Mouse (Mus musculus): Measurements from ENCODE around the gene Chid1. TPM values are rescaled to one million over a fixed set of nuclear protein-coding genes. Genes with fewer than 3 reads are reported as not detected.
A peak's percentile ranks its signal among the peaks of the same experiment; 100 is the strongest.

Chid1 gene
- polyA plus RNA-seq, 1 experiment from 2014 or later: 33.3 TPM

DNA sequence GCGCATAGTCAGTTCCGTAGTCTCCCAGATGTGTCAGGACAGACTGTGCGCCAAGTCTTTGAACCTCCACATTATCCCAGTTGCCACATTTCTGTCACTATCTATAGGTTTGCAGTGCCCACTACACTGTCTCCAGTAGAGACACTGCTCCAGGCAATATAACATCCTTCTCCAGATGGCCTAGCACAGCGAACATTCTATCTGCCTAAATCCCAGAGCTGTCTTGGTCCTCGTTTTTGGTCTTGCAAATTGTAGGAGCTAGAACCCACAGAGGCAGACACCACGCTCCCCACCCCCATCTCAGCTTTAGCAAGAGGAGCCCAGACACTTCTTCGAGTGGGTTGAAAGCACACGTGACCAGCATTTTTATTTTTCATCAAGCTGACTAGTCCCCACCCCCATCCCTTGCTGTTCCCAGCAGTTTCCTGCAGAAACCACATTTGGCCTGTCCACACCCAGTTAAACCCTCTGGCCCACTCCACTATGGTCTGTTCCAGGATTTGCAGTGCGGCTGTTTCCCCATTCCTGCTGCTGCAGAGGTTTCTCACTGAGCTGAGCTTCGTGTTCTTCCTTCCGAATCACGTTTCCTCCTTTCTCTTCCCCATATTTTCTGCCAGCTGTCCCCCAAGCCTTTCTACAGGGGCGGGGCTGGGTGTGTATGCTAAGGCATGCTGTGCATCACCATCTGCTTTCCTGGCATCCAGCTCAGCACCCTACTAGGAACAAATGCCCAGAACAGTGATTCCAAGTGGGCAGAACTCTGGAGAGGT lies 840 bp upstream of the Chid1 start:
- peak overlapping the region in 1 of 2 experiments; percentile 60; a peak in 1 of 4 replicates for H3K27ac ChIP-seq (replicated peaks in 1 of 2; ENCODE audit: control insufficient read depth in 1 of 2, insufficient read depth in 1 of 2, low read depth in 2 of 2, low read length in 2 of 2)

GRCm38 (mm10) chr7:141538852-141539555 lies 653 bp downstream of the Chid1 start:
- H3K36me3 ChIP-seq (ENCODE audit: control insufficient read depth, insufficient read depth, low read length): no peaks in the 10 kb centered on the region
- peaks cover 7 to 19% of the 10 kb centered on the region in 2 experiments for H3K4me1 ChIP-seq (ENCODE audit: control insufficient read depth in 2 of 2, insufficient read depth in 2 of 2, low read length in 2 of 2)
- no peaks in the 10 kb centered on the region for H3K27me3 ChIP-seq (ENCODE audit: control insufficient read depth, insufficient read depth, low read length)
- no peaks in the 10 kb centered on the region for H3K9me3 ChIP-seq (ENCODE audit: control insufficient read depth, low read length)
- H3K4me3 ChIP-seq (ENCODE audit: control insufficient read depth in 1 of 2, insufficient read depth in 1 of 2, low read depth in 1 of 2, low read length in 2 of 2): peak overlapping the region; percentile 59 to 75
- peak overlapping the region; percentile 61 to 79 for H3K27ac ChIP-seq (replicated peaks in 1 of 2; ENCODE audit: control insufficient read depth in 1 of 2, insufficient read depth in 1 of 2, low read depth in 2 of 2, low read length in 2 of 2)
- peak overlapping the region; percentile 91 for H3K4me2 ChIP-seq (ENCODE audit: low read length)
- no peak for ATAC-seq (ENCODE audit: insufficient number of reproducible peaks, insufficient read depth, low FRiP score, low read depth)
- peak overlapping the region; percentile 89 for H3K9ac ChIP-seq (ENCODE audit: low read length)
- 11% methylated on average over 18 of the region's 18 CpGs for WGBS

More for the DNA sequence above, 840 bp upstream of the Chid1 start:
- peak overlapping the region; percentile 59 to 75 for H3K4me3 ChIP-seq (ENCODE audit: control insufficient read depth in 1 of 2, insufficient read depth in 1 of 2, low read depth in 1 of 2, low read length in 2 of 2)
- H3K9me3 ChIP-seq (ENCODE audit: control insufficient read depth, low read length): no peaks in the 10 kb centered on the region
- H3K36me3 ChIP-seq (ENCODE audit: control insufficient read depth, insufficient read depth, low read length): no peaks in the 10 kb centered on the region
- ATAC-seq (ENCODE audit: insufficient number of reproducible peaks, insufficient read depth, low FRiP score, low read depth): peak; percentile 4; the same call in 1 of the 2 replicates
- peaks cover 7 to 19% of the 10 kb centered on the region in 2 experiments for H3K4me1 ChIP-seq (ENCODE audit: control insufficient read depth in 2 of 2, insufficient read depth in 2 of 2, low read length in 2 of 2)
- WGBS: 57% methylated on average over 13 of the region's 13 CpGs
- H3K9ac ChIP-seq (ENCODE audit: low read length): peak overlapping the region; percentile 72
- H3K4me2 ChIP-seq (ENCODE audit: low read length): peak overlapping the region; percentile 91
- no peaks in the 10 kb centered on the region for H3K27me3 ChIP-seq (ENCODE audit: control insufficient read depth, insufficient read depth, low read length)

DNA sequence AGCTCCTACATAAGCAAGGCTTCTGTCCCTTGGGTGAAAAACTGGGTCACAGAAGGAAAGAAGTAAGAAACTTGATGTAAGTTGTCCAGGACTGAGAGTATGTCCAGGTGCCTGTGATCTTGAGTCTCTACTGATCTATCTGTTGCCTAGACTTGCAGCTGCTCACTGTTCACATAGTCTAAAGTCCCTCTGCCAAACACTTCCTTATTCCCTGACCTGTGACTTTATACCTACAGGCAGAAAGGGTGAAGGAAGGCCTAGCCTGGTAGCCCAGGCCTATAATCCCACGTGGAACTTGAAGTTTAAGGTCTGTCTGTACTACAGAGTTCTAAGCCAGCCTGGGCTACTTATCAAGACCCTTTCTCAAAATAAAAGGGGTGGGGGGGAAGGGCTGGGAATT lies 4.1 kb downstream of the Chid1 start:
- Histone ChIP-seq H3K4me3 (ENCODE audit: control insufficient read depth in 1 of 2, insufficient read depth in 1 of 2, low read depth in 1 of 2, low read length in 2 of 2) (no peak overlapping the region), H3K4me1 (ENCODE audit: control insufficient read depth in 2 of 2, insufficient read depth in 2 of 2, low read length in 2 of 2) (peaks cover 7 to 15% of the 10 kb centered on the region in 2 experiments), H3K4me2 (ENCODE audit: low read length) (no peak overlapping the region), H3K36me3 (ENCODE audit: control insufficient read depth, insufficient read depth, low read length) (peaks cover 9% of the 10 kb centered on the region; the same call in 1 of the 2 replicates), H3K9ac (ENCODE audit: low read length) (no peak overlapping the region), H3K27me3 (ENCODE audit: control insufficient read depth, insufficient read depth, low read length) (no peaks in the 10 kb centered on the region), H3K9me3 (ENCODE audit: control insufficient read depth, low read length) (no peaks in the 10 kb centered on the region), H3K27ac (replicated peaks in 1 of 2; ENCODE audit: control insufficient read depth in 1 of 2, insufficient read depth in 1 of 2, low read depth in 2 of 2, low read length in 2 of 2) (no peak overlapping the region)
- ATAC-seq (ENCODE audit: insufficient number of reproducible peaks, insufficient read depth, low FRiP score, low read depth): no peak
- 86% methylated on average over 1 of the region's 1 CpGs for WGBS

GRCm38 (mm10) chr7:141525580-141525925 lies 14.1 kb downstream of the Chid1 start:
- H3K36me3 ChIP-seq (ENCODE audit: control insufficient read depth, insufficient read depth, low read length): peaks cover 47% of the 10 kb centered on the region
- no peak for ATAC-seq (ENCODE audit: insufficient number of reproducible peaks, insufficient read depth, low FRiP score, low read depth)
- WGBS: 76% methylated on average over 4 of the region's 4 CpGs

DNA sequence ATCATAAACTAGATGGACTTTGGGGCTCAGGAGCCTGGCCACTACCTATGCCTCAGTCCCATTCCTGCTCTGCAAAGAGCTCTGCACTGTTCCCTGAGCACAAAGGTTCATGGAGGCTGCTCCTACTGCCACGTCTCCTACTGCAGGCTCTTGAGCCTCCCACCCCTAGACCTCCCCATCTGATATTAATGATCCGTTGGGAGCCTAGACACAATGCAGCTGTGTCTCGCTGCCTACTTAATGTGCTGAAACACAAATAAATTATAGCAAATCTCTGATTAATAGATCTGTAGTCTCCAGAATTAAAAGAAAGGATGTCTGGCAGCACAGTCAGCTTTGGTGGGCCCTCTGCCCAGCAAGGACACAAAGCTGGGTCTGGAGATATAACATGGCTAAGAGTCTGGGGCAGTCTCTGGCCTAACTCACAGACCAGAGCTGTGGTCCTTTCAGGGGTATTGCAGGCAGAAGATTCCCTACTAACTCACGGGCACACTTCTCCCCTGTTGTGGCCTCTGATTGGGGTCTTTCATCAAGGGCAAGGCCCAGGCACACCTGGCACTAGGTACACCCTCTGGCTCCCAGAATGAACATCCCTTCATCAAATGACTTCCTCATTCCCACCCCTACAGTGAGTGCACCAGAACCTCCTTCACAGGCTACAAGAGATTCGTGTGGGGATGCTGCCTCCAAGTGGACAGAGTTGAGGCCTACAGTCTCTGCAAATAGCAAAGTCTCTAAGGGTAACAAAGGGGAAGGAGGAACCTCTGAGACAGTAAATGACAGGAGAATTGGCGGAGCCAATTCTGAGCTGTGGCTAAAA lies 14.7 kb downstream of the Chid1 start:
- Histone ChIP-seq H3K9ac (ENCODE audit: low read length) (no peak overlapping the region), H3K9me3 (ENCODE audit: control insufficient read depth, low read length) (no peaks in the 10 kb centered on the region), H3K27ac (replicated peaks in 1 of 2; ENCODE audit: control insufficient read depth in 1 of 2, insufficient read depth in 1 of 2, low read depth in 2 of 2, low read length in 2 of 2) (no peak overlapping the region), H3K27me3 (ENCODE audit: control insufficient read depth, insufficient read depth, low read length) (no peaks in the 10 kb centered on the region), H3K4me2 (ENCODE audit: low read length) (no peak overlapping the region), H3K4me1 (ENCODE audit: control insufficient read depth in 2 of 2, insufficient read depth in 2 of 2, low read length in 2 of 2) (peaks cover 1 to 2% of the 10 kb centered on the region in 2 experiments; a peak in 3 of 4 replicates), H3K36me3 (ENCODE audit: control insufficient read depth, insufficient read depth, low read length) (peaks cover 43% of the 10 kb centered on the region), H3K4me3 (ENCODE audit: control insufficient read depth in 1 of 2, insufficient read depth in 1 of 2, low read depth in 1 of 2, low read length in 2 of 2) (no peak overlapping the region)
- no peak for ATAC-seq (ENCODE audit: insufficient number of reproducible peaks, insufficient read depth, low FRiP score, low read depth)
- 58% methylated on average over 6 of the region's 6 CpGs for WGBS

More at GRCm38 (mm10) chr7:141525580-141525925, 14.1 kb downstream of the Chid1 start:
- H3K4me3 ChIP-seq (ENCODE audit: control insufficient read depth in 1 of 2, insufficient read depth in 1 of 2, low read depth in 1 of 2, low read length in 2 of 2): no peak overlapping the region
- H3K4me1 ChIP-seq (ENCODE audit: control insufficient read depth in 2 of 2, insufficient read depth in 2 of 2, low read length in 2 of 2): no peaks in the 10 kb centered on the region
- no peaks in the 10 kb centered on the region for H3K9me3 ChIP-seq (ENCODE audit: control insufficient read depth, low read length)
- no peak overlapping the region for H3K4me2 ChIP-seq (ENCODE audit: low read length)
- no peaks in the 10 kb centered on the region for H3K27me3 ChIP-seq (ENCODE audit: control insufficient read depth, insufficient read depth, low read length)
- no peak overlapping the region for H3K9ac ChIP-seq (ENCODE audit: low read length)
- no peak overlapping the region for H3K27ac ChIP-seq (replicated peaks in 1 of 2; ENCODE audit: control insufficient read depth in 1 of 2, insufficient read depth in 1 of 2, low read depth in 2 of 2, low read length in 2 of 2)

GRCm38 (mm10) chr7:141524271-141524670 lies 15.4 kb downstream of the Chid1 start:
- ATAC-seq (ENCODE audit: insufficient number of reproducible peaks, insufficient read depth, low FRiP score, low read depth): no peak
- Histone ChIP-seq H3K36me3 (ENCODE audit: control insufficient read depth, insufficient read depth, low read length) (peaks cover 37% of the 10 kb centered on the region), H3K9ac (ENCODE audit: low read length) (no peak overlapping the region), H3K4me3 (ENCODE audit: control insufficient read depth in 1 of 2, insufficient read depth in 1 of 2, low read depth in 1 of 2, low read length in 2 of 2) (no peak overlapping the region), H3K4me2 (ENCODE audit: low read length) (no peak overlapping the region), H3K27ac (replicated peaks in 1 of 2; ENCODE audit: control insufficient read depth in 1 of 2, insufficient read depth in 1 of 2, low read depth in 2 of 2, low read length in 2 of 2) (no peak overlapping the region), H3K9me3 (ENCODE audit: control insufficient read depth, low read length) (no peaks in the 10 kb centered on the region), H3K4me1 (ENCODE audit: control insufficient read depth in 2 of 2, insufficient read depth in 2 of 2, low read length in 2 of 2) (peaks cover 5 to 8% of the 10 kb centered on the region in 2 experiments), H3K27me3 (ENCODE audit: control insufficient read depth, insufficient read depth, low read length) (no peaks in the 10 kb centered on the region)
- WGBS: 82% methylated on average over 4 of the region's 4 CpGs

DNA sequence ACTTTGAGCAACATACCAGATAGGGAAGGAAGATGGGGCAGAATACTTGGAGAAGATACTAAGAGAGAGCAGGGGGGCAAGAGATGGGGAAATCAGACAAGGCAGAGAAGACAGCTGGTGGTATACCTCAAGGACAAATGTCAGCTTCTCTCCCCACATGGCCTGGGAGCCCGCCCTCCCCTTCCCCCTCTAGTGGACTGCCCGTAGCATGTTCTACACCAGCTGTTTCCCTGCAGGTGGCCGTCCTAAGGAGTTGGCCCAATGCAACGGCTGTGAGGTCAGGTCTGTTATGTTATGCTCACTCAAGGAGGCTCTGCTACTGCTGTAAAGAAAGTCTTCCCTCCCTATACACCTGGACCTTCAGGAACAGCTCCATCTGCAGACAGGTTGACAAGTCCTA lies 16.6 kb downstream of the Chid1 start:
- H3K27ac ChIP-seq (replicated peaks in 1 of 2; ENCODE audit: control insufficient read depth in 1 of 2, insufficient read depth in 1 of 2, low read depth in 2 of 2, low read length in 2 of 2): no peak overlapping the region
- 51% methylated on average over 4 of the region's 4 CpGs for WGBS
- H3K36me3 ChIP-seq (ENCODE audit: control insufficient read depth, insufficient read depth, low read length): peaks cover 24% of the 10 kb centered on the region
- ATAC-seq (ENCODE audit: insufficient number of reproducible peaks, insufficient read depth, low FRiP score, low read depth): no peak
- no peak overlapping the region for H3K9ac ChIP-seq (ENCODE audit: low read length)
- peaks cover 13 to 21% of the 10 kb centered on the region in 2 experiments for H3K4me1 ChIP-seq (ENCODE audit: control insufficient read depth in 2 of 2, insufficient read depth in 2 of 2, low read length in 2 of 2)
- H3K27me3 ChIP-seq (ENCODE audit: control insufficient read depth, insufficient read depth, low read length): no peaks in the 10 kb centered on the region
- no peak overlapping the region for H3K4me3 ChIP-seq (ENCODE audit: control insufficient read depth in 1 of 2, insufficient read depth in 1 of 2, low read depth in 1 of 2, low read length in 2 of 2)
- H3K9me3 ChIP-seq (ENCODE audit: control insufficient read depth, low read length): no peaks in the 10 kb centered on the region
- H3K4me2 ChIP-seq (ENCODE audit: low read length): no peak overlapping the region

All from heart, embryonic 14.5 days (tissue).